ENCODE assay signal across 16 mouse cellular contexts in genomic region chr5:136379405-136379804, GRCm38 (mm10).
DNase-seq lines count a peak whose midpoint lies in the region; ATAC-seq and TF ChIP-seq lines count a peak whose summit lies in the region.
"Had no signal": no experiment of that assay in that cellular context is flagged by ENCODE, and none has a peak within 500 bp of the region (broad histone marks: within the 10 kb centered on the region; RNA-seq: fewer than 3 reads in every experiment).

No protein-coding gene starts in this region.

- POLR2A ChIA-PET in Patski (lab: Charles Lee) = interaction anchor here (0.7 kb wide), 1 partner anchor 16 kb away, joined by 3 read pairs; no protein-coding TSS in a partner anchor

- TF ChIP-seq CTCF in left cerebral cortex, adult 2 months (IDR thresholded peaks at IDR 0.05) = peak; percentile 39
- TF ChIP-seq CTCF in Patski (IDR thresholded peaks at IDR 0.05) = peak; percentile 65

- intact Hi-C loops in left cerebral cortex, adult 2 months (cut with DNase I) = no loop called here

- no peak overlapping the region for H3K4me3 ChIP-seq in left cerebral cortex, adult 2 months
- H3K4me3 ChIP-seq: hindbrain, embryonic 12.5 days; liver, embryonic 15.5 days; neural tube, embryonic 15.5 days had no signal

- no peak for ATAC-seq in Patski
- ATAC-seq: midbrain, embryonic 16.5 days had no signal

- no peaks in the 10 kb centered on the region for H3K27me3 ChIP-seq in Patski
- H3K27me3 ChIP-seq: hindbrain, embryonic 12.5 days; liver, embryonic 15.5 days; neural tube, embryonic 15.5 days had no signal

- in situ Hi-C loops in Patski (cut with MboI; ENCODE audit: low pct_unique_long_range_greater_than_20kb) = no loop called here

- CTCF ChIA-PET in Patski (lab: Charles Lee) = interaction anchor here (0.9 to 1.5 kb wide), 5 partner anchors 20 to 244 kb away, joined by 3 to 4 read pairs (median 3); no protein-coding TSS in a partner anchor

- no peak for DNase-seq in left cerebral cortex, adult 2 months (ENCODE audit: extremely low spot score in 1 of 2, low spot score in 2 of 2)
- DNase-seq in left cerebral cortex, adult 11 months (ENCODE audit: low spot score) = no peak
- DNase-seq in 3T3-L1 (ENCODE audit: low read depth, low spot score) (peak; percentile 30), 416B (ENCODE audit: low read depth) (peak; percentile 33), Patski (ENCODE audit: low read depth, low spot score) (no peak), MN1 (ENCODE audit: low spot score) (no peak)
- DNase-seq in testis, postnatal 10 days (ENCODE audit: low spot score) = no peak
- no peak for DNase-seq in cerebellum, adult 11 months
- DNase-seq: adrenal gland, adult 8-10 months; cerebellum, postnatal 25 days; kidney, adult 9 months; layer of hippocampus, adult 9-11 months had no signal

- no peak overlapping the region for H3K27ac ChIP-seq in left cerebral cortex, adult 2 months
- H3K27ac ChIP-seq: hindbrain, embryonic 12.5 days; liver, embryonic 15.5 days; neural tube, embryonic 15.5 days had no signal

Comparison
In these comparisons a context has a peak if more than half of its experiments do, and no peak if none do; other contexts are left out.
1. DNase-seq: peak in 3T3-L1 (single experiment) and 416B (single experiment); none in left cerebral cortex, adult 2 months (0 of 2), left cerebral cortex, adult 11 months (single experiment), Patski (single experiment), MN1 (single experiment), testis, postnatal 10 days (single experiment) and cerebellum, adult 11 months (single experiment).